Mouse (Mus musculus) bone marrow macrophage, adult 2 months (primary cell): Measurements from ENCODE around the gene Cirbp.

Source experiments
- CTCF ChIP-seq: IDR thresholded peaks from 2 replicates; pipeline ENCODE4 v1.5.1; 2012; ENCODE audit warnings: low read depth, mild to moderate bottlenecking, low read length, moderate library complexity
- POLR2A ChIP-seq: IDR thresholded peaks from 2 replicates; pipeline ENCODE4 v1.6.1; 2012; ENCODE audit warnings: mild to moderate bottlenecking, low read depth, low read length, borderline replicate concordance

- TF ChIP-seq CTCF (no peak), POLR2A (no peak)
Observed at GRCm38 (mm10) chr10:80134421-80134820, 31.4 kb upstream of the Cirbp start.
